Mouse (Mus musculus) splenic B cell, adult 2 months (primary cell): ENCODE measurements around the gene Arid1b.
A peak's percentile ranks its signal among the peaks of the same experiment; 100 is the strongest.
"Not testable (repeated sequence)": the region's sequence is repeated elsewhere in the genome, so short reads cannot be mapped to it uniquely, and the experiment has no call there.

ENCODE experiments used
- DNase-seq: peaks from one replicate; pipeline ENCODE4 v3.0.0-alpha.2; 2011; ENCODE audit warnings: low read depth, low spot score
- H3K27me3 ChIP-seq: 2 replicates; pipeline ENCODE4 v1.6.1; 2012; ENCODE audit warnings: mild to moderate bottlenecking, low read length, moderate library complexity, mixed read lengths; ENCODE audit not compliant: control insufficient read depth, poor library complexity, insufficient read depth, severe bottlenecking
- H3K36me3 ChIP-seq: 2 replicates; pipeline ENCODE4 v1.6.1; 2012; ENCODE audit warnings: mild to moderate bottlenecking, low read length, moderate library complexity, mixed read lengths; ENCODE audit not compliant: control insufficient read depth, poor library complexity, insufficient read depth, severe bottlenecking

Arid1b gene

DNA sequence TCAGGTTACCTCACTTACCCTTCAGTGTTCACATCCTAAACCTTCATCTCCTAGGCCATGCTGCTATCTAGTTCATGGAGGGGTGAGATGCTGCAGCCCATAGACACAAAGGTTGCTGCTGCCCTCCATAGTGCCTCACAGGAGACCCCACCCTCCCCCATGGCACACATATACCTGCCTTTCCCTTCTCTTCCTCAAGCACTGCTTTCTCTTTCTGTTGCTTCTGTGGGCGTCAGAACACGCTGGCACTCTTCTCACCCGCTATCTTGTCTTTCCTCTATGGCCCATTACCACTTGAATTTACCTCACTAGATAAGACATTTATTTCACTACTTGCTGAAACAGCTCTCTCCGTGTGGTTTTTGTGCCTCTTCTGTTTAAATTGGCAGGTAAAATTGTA is 113.4 kb downstream of the Arid1b start:
- DNase-seq, result no peak

DNA sequence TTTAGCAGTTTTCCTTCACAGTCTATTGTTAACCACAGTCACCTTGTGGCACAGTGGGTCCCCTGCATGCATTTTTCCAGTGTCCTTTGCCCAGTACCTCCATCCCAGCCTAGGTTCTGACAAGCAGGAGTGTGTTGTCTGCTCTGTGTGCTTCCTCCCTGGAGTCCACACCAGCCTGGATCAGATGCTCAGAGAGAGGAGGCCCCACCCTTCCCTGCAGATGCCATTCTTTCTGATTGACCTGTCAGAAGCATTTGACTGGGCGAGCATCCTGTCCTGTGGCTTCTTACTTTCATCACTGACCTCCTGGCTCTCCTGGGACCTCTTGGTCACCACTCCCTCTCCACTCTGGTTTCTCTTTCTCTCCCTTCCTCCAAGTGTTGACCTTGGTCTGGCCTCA is 113.9 kb downstream of the Arid1b start:
- Histone ChIP-seq H3K36me3 (no peaks in the 10 kb centered on the region), H3K27me3 (no peaks in the 10 kb centered on the region)
- no peak for DNase-seq

More for the DNA sequence above, 113.4 kb downstream of the Arid1b start:
- H3K27me3 ChIP-seq, result no peaks in the 10 kb centered on the region
- no peaks in the 10 kb centered on the region for H3K36me3 ChIP-seq

DNA sequence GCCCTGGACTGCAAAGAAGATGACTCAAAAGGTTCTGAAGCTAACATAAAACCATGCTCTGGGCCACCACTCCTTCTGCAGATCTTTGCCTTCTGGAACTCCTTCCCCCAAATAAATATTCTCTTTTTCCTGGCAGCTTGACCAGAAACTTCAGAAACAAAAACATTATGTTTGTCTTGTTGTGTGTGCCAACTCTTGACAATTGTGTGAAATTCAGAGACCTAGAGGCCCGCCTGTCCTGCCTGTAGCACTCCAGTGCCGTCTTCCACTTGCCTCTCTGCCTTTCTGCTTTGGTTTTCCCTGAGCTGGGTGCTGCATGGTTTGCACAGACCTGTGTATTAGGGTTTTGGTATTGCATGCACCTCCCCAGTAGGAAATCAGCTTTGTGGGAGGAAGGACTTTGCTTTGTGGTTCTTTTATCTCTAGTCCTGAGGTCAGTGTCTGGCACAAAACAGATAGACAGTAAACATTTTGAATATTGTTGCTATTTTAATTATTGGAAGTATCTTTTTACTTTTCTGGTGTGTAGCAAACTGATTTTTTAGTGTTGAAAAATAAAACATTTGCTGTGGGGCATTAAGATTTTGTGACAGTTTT is 114.5 kb downstream of the Arid1b start:
- DNase-seq, result no peak
- Histone ChIP-seq H3K36me3 (no peaks in the 10 kb centered on the region), H3K27me3 (no peaks in the 10 kb centered on the region)

DNA sequence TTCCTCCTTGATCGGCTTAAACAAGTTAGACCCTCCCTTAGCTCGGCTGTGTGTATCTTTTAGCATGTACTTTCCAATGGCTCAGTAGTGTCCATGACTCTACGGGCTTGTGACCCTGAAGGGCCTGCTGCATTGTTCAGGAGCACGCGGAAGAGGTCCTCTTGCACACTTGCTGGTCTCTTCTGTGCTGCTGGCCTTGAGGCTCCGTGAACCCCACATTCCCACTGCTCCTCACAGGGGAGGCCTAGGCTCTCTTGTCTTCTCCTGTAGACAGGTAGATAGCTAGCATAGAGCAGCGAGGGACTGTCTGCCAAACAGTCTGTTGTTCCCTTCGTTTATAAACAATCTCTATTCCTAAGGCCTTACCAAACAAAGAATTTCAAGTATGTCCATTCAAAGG is 115.2 kb downstream of the Arid1b start:
- H3K36me3 ChIP-seq, result no peaks in the 10 kb centered on the region

DNA sequence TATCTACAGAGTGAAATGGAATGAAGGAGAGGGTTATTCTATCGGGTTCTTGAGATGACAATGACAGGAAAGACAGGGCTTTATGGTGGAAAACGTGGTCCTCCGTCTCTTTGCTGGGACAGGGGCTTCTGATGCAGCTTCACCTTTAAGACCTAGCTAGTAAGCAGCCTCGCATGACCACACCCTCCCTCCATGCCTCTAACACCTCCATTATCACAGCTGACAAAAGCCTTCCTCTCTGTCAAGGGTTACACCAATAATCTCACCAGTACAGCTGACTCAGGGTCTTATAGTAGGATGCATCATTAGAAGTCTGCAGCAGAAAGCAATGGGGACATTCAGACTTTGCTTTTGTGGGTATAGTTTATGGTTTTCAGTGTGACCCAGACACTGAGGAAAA is 116.0 kb downstream of the Arid1b start:
- H3K36me3 ChIP-seq, result no peaks in the 10 kb centered on the region
- no peak for DNase-seq
- H3K27me3 ChIP-seq, result no peaks in the 10 kb centered on the region

More for the DNA sequence above, 115.2 kb downstream of the Arid1b start:
- H3K27me3 ChIP-seq, result no peaks in the 10 kb centered on the region
- DNase-seq, result no peak

DNA sequence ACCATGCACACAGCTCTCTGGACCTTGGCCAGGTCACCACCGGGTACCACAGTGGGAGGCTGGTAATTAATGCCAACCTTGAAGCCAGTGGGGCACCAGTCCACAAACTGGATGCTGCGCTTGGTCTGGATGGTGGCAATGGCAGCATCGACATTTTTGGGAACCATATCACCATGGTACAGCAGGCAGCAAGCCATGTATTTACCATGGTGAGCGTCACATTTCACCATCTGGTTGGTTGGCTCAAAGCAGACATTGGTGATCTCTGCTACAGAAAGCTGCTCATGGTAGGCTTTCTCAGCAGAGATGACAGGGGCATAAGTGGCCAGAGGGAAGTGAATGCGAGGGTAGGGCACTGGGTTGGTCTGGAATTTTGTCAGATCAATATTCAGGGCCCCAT is 116.8 kb downstream of the Arid1b start:
- H3K36me3 ChIP-seq, DNase-seq, H3K27me3 ChIP-seq: not testable (repeated sequence)

DNA sequence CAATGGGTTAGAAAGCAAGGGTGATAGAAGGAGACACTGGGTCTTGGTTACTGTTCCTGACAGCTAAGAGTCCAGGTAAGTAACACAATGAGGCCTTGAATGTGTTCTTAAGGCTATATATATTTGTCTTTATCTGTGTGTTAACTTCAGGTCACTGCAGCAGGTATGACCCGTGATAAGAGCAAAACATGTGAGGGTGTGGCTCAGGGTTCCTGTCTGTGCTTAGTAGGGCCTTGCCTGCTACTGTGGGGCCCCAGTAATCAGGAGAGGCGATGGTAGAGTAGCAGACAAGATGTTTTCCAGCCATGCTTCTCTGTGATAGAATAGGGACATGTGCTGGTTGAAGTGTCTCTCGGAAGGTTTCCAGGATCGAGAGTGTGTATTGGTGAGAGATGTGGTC is 118.0 kb downstream of the Arid1b start:
- Histone ChIP-seq H3K27me3 (no peaks in the 10 kb centered on the region), H3K36me3 (no peaks in the 10 kb centered on the region)
- DNase-seq, result no peak

DNA sequence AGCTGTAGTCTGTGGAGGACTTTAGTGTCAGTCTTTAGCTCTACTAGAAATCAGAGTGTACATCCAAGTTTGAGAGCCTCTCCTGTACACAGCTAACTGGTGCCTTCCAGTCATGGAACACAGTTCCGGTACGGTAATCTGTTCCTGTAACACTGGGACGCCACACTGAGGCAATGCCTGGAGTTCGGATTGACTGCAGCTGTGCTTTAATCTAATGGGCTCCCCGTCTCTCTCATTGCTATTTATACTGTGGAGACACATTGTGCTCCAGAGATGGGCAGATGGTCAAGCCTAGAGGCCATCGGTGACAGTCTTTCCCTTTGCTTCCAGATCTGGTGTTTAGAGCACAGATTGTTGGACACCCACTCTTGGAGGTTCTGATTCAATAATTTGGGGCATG is 121.8 kb downstream of the Arid1b start:
- Histone ChIP-seq H3K27me3 (no peaks in the 10 kb centered on the region), H3K36me3 (no peaks in the 10 kb centered on the region)
- DNase-seq, result no peak

DNA sequence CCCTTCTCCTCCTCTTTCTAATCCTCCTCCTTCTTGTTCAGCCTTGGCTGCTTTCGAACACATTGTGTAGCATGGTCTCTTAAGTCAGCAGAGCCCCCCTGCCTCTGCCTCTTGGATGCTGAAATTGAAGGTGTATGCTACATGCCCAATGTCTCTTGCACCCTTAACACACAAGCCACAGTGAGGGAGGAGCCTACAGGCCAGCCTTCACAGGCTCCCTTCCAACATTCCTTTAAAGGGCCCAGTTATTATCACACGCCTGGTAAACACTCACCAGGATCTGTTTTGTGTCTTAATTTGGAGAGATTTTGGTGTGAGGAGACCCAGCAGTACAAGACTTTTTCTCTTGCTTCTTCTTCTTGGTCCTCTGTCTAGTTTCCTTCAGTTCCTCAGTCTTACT is 122.9 kb downstream of the Arid1b start:
- no peaks in the 10 kb centered on the region for H3K36me3 ChIP-seq
- no peak for DNase-seq
- H3K27me3 ChIP-seq, result no peaks in the 10 kb centered on the region

DNA sequence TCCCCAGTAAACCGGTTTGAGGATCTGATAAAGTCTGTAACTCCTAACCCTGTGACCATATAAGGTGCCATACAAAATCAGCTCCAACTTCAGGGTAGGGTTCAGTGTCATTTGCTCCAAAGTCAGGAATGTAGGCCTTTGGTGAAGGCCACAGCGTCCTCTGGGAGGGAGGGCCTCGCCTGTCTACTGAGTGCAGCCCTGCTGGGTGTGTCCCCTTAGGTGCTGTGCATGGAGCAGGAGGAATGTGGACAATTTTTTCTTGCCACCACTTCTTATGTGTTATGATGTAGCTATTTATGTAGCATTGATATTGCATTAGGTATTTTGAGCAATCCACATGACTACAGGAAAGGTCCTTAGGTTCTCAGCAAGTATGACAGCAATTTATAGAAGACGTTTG is 124.0 kb downstream of the Arid1b start:
- H3K36me3 ChIP-seq, result no peaks in the 10 kb centered on the region
- DNase-seq, result no peak
- no peaks in the 10 kb centered on the region for H3K27me3 ChIP-seq

DNA sequence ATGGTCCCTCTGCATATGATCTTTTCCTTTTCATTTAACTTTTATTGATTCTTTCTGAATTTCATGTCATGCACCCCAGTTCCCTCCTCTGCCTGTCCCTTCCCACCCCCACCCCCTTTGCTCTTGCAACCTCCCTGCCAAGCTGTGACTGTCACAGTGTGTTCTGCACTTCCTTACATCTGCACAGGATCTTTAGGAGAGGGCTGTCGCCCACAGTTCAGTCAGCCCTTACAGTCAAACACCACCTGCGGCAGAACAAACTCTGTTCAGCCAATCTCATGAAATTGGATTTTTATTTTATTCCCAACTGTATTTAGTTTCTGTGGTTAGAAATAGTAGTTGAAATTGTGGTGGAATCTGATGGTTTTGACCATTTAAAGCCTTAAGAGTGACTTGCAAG is 130.5 kb downstream of the Arid1b start:
- Histone ChIP-seq H3K27me3 (no peaks in the 10 kb centered on the region), H3K36me3 (peaks cover 2% of the 10 kb centered on the region)
- no peak for DNase-seq

DNA sequence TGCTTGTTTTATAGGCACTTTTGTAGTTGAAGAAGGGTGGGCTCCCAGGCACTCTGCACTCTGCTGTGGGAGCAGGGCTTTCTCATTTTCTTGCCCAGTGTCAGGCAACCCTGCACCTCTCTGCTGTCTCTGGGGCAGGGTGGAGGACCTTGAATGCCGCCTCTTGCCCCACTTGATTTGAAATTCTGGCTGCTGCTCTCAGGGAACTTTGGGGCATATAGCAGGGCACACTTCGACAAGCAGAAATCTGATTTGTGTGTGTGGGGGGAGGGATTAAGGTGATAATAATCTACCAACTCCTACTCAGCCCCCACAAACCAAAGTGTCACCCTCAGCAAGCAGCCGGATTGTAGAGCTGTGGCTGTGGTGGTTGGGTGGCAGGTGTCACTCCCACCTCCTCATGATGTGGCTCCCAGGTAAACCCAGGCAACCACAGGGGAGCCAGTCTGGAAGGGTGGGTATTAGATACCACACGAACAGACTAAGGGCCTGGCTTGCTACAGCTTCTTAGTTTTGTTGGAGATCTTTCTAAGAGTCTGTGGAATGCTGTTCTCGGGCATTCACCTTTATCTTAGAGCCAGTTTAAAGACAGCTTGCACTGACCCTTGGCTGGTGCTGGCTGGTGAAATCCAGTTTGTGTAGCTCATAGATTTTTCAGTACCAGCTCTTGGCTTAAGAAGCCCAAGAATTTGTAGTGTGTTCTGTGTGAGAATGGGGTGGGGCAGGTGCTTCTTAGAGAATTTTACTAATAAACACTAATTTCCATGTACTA is 131.1 kb downstream of the Arid1b start:
- Histone ChIP-seq H3K36me3 (peaks cover 2% of the 10 kb centered on the region), H3K27me3 (no peaks in the 10 kb centered on the region)
- no peak for DNase-seq

DNA sequence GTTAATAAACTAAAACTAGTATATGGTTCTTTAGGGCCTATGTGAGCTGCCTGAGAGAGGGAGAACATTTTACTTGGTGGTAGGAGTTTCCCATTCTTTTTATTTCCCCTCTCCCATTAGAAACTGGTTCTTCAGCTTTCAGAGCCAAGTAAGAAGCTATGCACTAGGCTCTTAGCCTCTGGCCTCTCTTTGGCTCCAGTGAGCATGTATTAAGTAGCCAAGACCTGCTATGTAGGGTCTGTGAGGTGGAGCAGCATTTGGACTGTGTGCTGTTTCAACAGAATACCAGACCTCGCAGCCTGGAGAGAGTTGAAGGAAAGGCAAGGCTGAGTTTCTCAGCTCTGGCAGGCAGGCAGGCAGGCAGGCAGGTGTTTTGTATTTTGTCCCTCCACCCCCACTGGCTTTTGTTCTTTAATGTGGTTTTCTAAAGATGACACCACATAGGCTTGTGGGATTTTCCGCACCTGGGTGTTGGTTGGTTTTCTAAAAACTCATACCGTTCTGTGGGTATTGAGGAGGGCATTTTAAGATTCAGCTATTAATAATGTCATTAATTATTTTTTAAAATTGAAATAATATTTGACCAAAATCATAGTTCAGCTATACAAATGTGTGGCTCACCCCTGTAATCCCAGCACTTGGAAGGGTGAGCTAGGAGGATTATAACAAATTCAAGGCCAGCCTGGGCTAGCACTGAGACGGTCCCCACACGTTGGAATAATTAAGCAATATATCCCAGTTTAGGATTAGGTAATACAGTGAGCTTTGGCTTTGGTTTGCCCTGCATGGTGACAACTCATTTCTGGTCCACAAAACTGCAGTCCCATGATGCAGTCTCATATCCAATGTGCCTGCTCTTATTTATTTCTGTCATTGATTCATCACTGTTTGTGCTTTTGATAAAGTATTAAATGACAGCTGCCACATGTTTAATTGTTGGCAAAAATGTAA is 132.0 kb downstream of the Arid1b start:
- Histone ChIP-seq H3K36me3 (peaks cover 2% of the 10 kb centered on the region), H3K27me3 (no peaks in the 10 kb centered on the region)
- no peak for DNase-seq

DNA sequence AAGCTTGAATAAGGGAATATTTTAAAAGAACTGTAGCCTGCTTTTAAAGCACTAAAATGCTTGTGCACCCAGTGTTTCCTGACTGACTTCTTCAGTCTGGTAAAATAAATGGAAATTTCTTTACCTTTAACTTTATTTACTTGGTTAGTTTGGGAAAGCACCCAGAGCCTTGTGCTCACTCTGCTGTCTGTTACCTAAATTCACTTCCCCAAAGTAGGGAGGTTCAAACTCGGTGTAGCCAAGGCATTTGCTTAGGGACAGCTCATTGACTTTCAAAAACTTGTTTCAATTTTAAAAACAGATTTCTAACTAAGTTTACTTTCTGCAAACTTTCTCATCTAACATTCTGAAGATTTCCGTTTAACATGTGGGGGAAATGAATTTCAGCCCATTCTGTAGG is 135.5 kb downstream of the Arid1b start:
- H3K36me3 ChIP-seq, result peaks cover 2% of the 10 kb centered on the region
- DNase-seq, result peak; percentile 67
- no peaks in the 10 kb centered on the region for H3K27me3 ChIP-seq

DNA sequence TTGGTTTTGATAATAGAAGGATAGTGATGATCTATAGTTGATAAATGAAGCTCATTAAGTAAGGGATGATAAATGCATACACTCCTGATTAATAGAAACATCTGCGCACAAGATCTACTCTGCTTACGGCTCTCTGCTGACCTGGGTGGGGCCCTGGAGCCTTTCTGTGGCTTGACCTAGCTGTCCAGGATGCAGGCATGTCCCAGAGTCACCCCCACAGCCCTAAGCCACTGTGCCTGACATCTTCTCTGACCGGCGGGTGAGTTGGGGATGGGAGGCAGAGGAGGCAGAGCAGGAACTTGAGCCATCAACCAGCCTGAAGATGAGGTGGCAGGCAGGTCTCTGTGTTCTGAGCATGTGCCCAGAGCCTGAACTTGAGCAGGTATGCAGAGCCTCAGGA is 136.0 kb downstream of the Arid1b start:
- no peak for DNase-seq
- Histone ChIP-seq H3K36me3 (peaks cover 2% of the 10 kb centered on the region), H3K27me3 (no peaks in the 10 kb centered on the region)
